Mouse (Mus musculus): ENCODE results near the gene Hoxa11.

The Hoxa11 gene

GRCm38 (mm10) chr6:52232568-52232965 is 13.0 kb downstream of the Hoxa11 start:
- peak; percentile 79 for DNase-seq

GRCm38 (mm10) chr6:52231885-52232567 is 13.6 kb downstream of the Hoxa11 start:
- DNase-seq: peak; percentile 74

- DNase-seq: peak; percentile 76
Measured at GRCm38 (mm10) chr6:52230516-52231165, 15.0 kb downstream of the Hoxa11 start, which contains the start of gene Hoxa9. Gene Hoxa9 (minus strand): TSS chr6:52231089.

GRCm38 (mm10) chr6:52229558-52230416 is 15.8 kb downstream of the Hoxa11 start:
- peak; percentile 88 for DNase-seq

- peak; percentile 82 for DNase-seq
Measured at GRCm38 (mm10) chr6:52228475-52229465, 16.8 kb downstream of the Hoxa11 start.

- DNase-seq: peak; percentile 54
Measured at GRCm38 (mm10) chr6:52227470-52228222, 18.0 kb downstream of the Hoxa11 start.

- DNase-seq: peak; percentile 67
Measured at GRCm38 (mm10) chr6:52226569-52227257, 18.9 kb downstream of the Hoxa11 start.

GRCm38 (mm10) chr6:52225612-52226568 is 19.7 kb downstream of the Hoxa11 start:
- peak; percentile 91 for DNase-seq

- peak; percentile 64 for DNase-seq
Measured at GRCm38 (mm10) chr6:52224895-52225611, 20.6 kb downstream of the Hoxa11 start.

- peak; percentile 67 for DNase-seq
Measured at GRCm38 (mm10) chr6:52223939-52224760, 21.5 kb downstream of the Hoxa11 start.

GRCm38 (mm10) chr6:52222729-52223128 is 22.9 kb downstream of the Hoxa11 start:
- DNase-seq: no peak

- DNase-seq: no peak
Measured at GRCm38 (mm10) chr6:52221993-52222685, 23.5 kb downstream of the Hoxa11 start.

GRCm38 (mm10) chr6:52221337-52221992 is 24.1 kb downstream of the Hoxa11 start, which contains the start of gene Hoxa7:
Gene Hoxa7 (minus strand): TSS chr6:52221854.
- peak; percentile 98 for DNase-seq

- no peak for DNase-seq
Measured at GRCm38 (mm10) chr6:52220865-52221310, 24.7 kb downstream of the Hoxa11 start.

- DNase-seq: peak; percentile 83
Measured at GRCm38 (mm10) chr6:52220003-52220864, 25.4 kb downstream of the Hoxa11 start.

Data from kidney, adult 18-20 months (tissue).